Mouse (Mus musculus) lung, postnatal 0 days (tissue): ENCODE data around the gene Npas2.

Experiments
- CTCF ChIP-seq: IDR thresholded peaks from 2 replicates; pipeline ENCODE4 v1.5.1; 2016; ENCODE audit warnings: antibody characterized with exemption, mild to moderate bottlenecking
- EP300 ChIP-seq: IDR thresholded peaks from 2 replicates; pipeline ENCODE4 v1.6.1; 2016; ENCODE audit warnings: antibody characterized with exemption, mild to moderate bottlenecking, control low read depth

DNA sequence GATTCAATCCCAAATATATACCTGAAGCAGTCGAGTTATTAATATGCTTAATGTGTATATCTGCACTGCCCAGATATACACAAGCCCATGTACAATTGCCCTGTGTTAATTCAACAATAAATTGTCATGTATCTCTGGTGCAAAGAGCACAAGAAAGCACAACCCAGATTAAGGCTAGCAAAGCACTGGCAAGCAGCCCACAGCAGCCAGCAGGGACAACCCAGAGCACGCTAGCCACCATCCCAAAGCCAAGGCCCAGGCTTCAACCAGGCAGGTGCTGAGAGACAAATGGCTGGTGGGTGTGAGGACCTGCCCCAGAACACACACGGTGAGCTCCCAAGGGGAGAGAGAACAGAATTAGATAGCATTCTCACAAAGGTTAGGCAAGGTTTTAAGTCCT, 192.9 kb downstream of the Npas2 start:
- TF ChIP-seq CTCF (no peak), EP300 (no peak)
